Mouse (Mus musculus): ENCODE data around the gene Sncg.

DNA sequence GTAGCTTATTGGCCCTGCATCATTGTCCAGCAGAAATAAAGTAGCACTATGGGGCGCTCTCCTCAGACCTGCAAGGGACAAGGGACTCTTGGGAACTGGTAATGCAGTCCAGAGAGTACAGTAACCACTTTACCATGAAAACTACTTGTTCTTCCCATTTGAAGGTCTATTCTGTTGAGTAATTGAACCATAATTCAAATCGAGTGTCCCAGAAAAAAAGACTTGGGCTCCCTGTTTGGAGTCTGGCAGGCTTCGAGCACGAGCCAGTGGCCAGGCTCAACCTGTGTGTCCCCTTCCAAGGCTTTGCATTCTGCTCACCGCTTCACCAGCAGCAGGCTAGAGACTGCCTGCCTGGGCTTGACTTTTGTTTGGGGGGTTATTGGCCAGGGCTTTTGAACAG, 30.2 kb downstream of the Sncg start:
- no peak for TF ChIP-seq CTCF (IDR thresholded peaks at IDR 0.05; ENCODE audit: borderline replicate concordance, insufficient read depth, low read length)
- TF ChIP-seq POLR2A (IDR thresholded peaks at IDR 0.05; ENCODE audit: low read depth, low read length), result no peak

Data from embryonic fibroblast, embryonic 13.5 days (primary cell).